Mouse (Mus musculus): ENCODE results near the gene Med4.

DNA sequence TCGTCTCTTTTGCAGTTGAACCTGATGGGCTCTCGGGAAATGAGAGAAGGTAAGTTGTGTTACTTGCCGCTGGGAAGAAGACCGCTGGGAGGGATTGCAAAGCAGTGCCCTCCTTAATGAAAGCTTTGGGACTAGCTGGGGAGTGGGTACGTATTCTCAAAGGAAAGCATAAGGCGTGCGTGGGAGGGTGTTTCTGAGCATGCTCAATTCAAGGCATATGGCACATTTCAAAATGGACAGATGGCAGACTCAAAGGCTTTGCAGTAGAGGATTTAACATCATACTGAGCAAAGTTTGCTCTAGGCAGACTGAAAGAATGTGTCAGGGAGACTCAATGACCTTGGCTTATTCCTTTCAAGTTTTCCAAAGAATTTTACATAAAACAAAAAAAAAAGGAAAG is 40.3 kb upstream of the Med4 start:
- TF ChIP-seq POLR2AphosphoS2 (IDR thresholded peaks at IDR 0.05; ENCODE audit: insufficient read length, low read depth) (no peak), MAX (IDR thresholded peaks at IDR 0.05; ENCODE audit: low read depth) (no peak), POLR2A (IDR thresholded peaks at IDR 0.05; ENCODE audit: insufficient read length, low read depth) (no peak), E2F4 (IDR thresholded peaks at IDR 0.05; ENCODE audit: insufficient read depth) (no peak), CEBPB (IDR thresholded peaks at IDR 0.05; ENCODE audit: insufficient read depth, poor library complexity, severe bottlenecking) (no peak), USF1 (IDR thresholded peaks at IDR 0.05; ENCODE audit: low read depth) (no peak), MYOD1 (IDR thresholded peaks at IDR 0.05; ENCODE audit: control insufficient read depth in 1 of 3, insufficient read length in 2 of 3, low read depth in 2 of 3) (no peak), TCF3 (IDR thresholded peaks at IDR 0.05; ENCODE audit: insufficient read length, low read depth) (no peak), TCF12 (IDR thresholded peaks at IDR 0.05; ENCODE audit: insufficient read depth, poor library complexity, severe bottlenecking) (no peak)

All from myocyte (in vitro differentiated cells).